Mouse (Mus musculus): ENCODE data around the gene Gm1123. TPM values are rescaled to one million over a fixed set of nuclear protein-coding genes. Genes with fewer than 3 reads are reported as not detected.

Gene Gm1123
- total and polyA plus RNA-seq, 2 experiments from 2014 or later, result 0.29 TPM; not detected in 1

GRCm38 (mm10) chr9:99009898-99010199 lies 25.7 kb downstream of the Gm1123 start:
- TF ChIP-seq CTCF (IDR thresholded peaks at IDR 0.05; ENCODE audit: low read depth), result no peak
- WGBS, result 97% methylated on average over 3 of the region's 3 CpGs

GRCm38 (mm10) chr9:99009069-99009897 lies 26.2 kb downstream of the Gm1123 start:
- H3K4me3 ChIP-seq (ENCODE audit: low read depth, low read length), result no peak overlapping the region
- H3K9me3 ChIP-seq (ENCODE audit: low read length), result no peaks in the 10 kb centered on the region
- no peak for DNase-seq
- H3K27ac ChIP-seq (ENCODE audit: low read depth, low read length), result no peak overlapping the region
- no peaks in the 10 kb centered on the region for H3K27me3 ChIP-seq (ENCODE audit: insufficient read depth, low read length)
- no peak overlapping the region for H3K9ac ChIP-seq
- TF ChIP-seq CTCF (IDR thresholded peaks at IDR 0.05; ENCODE audit: low read depth), result no peak
- no peaks in the 10 kb centered on the region for H3K4me1 ChIP-seq (ENCODE audit: insufficient read depth)
- H3K4me2 ChIP-seq (ENCODE audit: low read depth), result no peak overlapping the region
- 88% methylated on average over 12 of the region's 12 CpGs for WGBS
- no peak for ATAC-seq
- H3K36me3 ChIP-seq (ENCODE audit: insufficient read depth), result peaks cover 8% of the 10 kb centered on the region

More at GRCm38 (mm10) chr9:99009898-99010199, 25.7 kb downstream of the Gm1123 start:
- no peak for ATAC-seq
- no peaks in the 10 kb centered on the region for H3K27me3 ChIP-seq (ENCODE audit: insufficient read depth, low read length)
- no peak overlapping the region for H3K4me3 ChIP-seq (ENCODE audit: low read depth, low read length)
- no peak overlapping the region for H3K4me2 ChIP-seq (ENCODE audit: low read depth)
- no peak overlapping the region for H3K9ac ChIP-seq
- no peaks in the 10 kb centered on the region for H3K4me1 ChIP-seq (ENCODE audit: insufficient read depth)
- no peak for DNase-seq
- H3K9me3 ChIP-seq (ENCODE audit: low read length), result no peaks in the 10 kb centered on the region
- H3K27ac ChIP-seq (ENCODE audit: low read depth, low read length), result no peak overlapping the region
- peaks cover 8% of the 10 kb centered on the region for H3K36me3 ChIP-seq (ENCODE audit: insufficient read depth)

DNA sequence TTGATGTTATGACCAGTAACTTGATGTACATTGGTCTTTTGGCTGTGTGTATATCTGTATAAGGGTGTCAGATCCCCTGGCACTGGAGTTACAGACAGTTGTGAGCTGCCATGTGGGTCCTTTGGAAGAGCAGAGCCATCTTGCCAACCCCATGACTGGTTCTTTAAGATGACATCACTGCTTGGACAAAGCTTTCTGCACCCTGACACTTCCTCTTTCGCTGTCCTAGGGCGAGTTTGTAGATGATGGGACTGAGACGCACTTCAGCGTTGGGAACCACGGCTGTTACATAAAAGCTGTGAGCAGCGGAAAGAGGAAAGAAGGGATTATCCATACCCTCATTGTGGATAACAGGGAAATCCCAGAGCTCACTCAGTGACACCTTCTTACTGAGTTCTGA lies 34.2 kb downstream of the Gm1123 start:
- H3K4me2 ChIP-seq (ENCODE audit: low read depth), result no peak overlapping the region
- TF ChIP-seq CTCF (IDR thresholded peaks at IDR 0.05; ENCODE audit: low read depth), result no peak
- H3K9ac ChIP-seq, result no peak overlapping the region
- DNase-seq (no peak), ATAC-seq (no peak)
- H3K27ac ChIP-seq (ENCODE audit: low read depth, low read length), result no peak overlapping the region
- WGBS, result 85% methylated on average over 6 of the region's 6 CpGs
- H3K4me1 ChIP-seq (ENCODE audit: insufficient read depth), result no peaks in the 10 kb centered on the region
- no peak overlapping the region for H3K4me3 ChIP-seq (ENCODE audit: low read depth, low read length)
- no peaks in the 10 kb centered on the region for H3K9me3 ChIP-seq (ENCODE audit: low read length)
- no peaks in the 10 kb centered on the region for H3K27me3 ChIP-seq (ENCODE audit: insufficient read depth, low read length)
- peaks cover 34% of the 10 kb centered on the region for H3K36me3 ChIP-seq (ENCODE audit: insufficient read depth)

- H3K27me3 ChIP-seq (ENCODE audit: insufficient read depth, low read length), result no peaks in the 10 kb centered on the region
- no peak overlapping the region for H3K27ac ChIP-seq (ENCODE audit: low read depth, low read length)
- no peak overlapping the region for H3K9ac ChIP-seq
- ATAC-seq (peak; percentile 76), DNase-seq (peak; percentile 20)
- peaks cover 26% of the 10 kb centered on the region for H3K36me3 ChIP-seq (ENCODE audit: insufficient read depth)
- no peak overlapping the region for H3K4me3 ChIP-seq (ENCODE audit: low read depth, low read length)
- no peaks in the 10 kb centered on the region for H3K9me3 ChIP-seq (ENCODE audit: low read length)
- no peaks in the 10 kb centered on the region for H3K4me1 ChIP-seq (ENCODE audit: insufficient read depth)
- 61% methylated on average over 9 of the region's 9 CpGs for WGBS
- no peak for TF ChIP-seq CTCF (IDR thresholded peaks at IDR 0.05; ENCODE audit: low read depth)
- no peak overlapping the region for H3K4me2 ChIP-seq (ENCODE audit: low read depth)
These were observed 35.6 kb downstream of the Gm1123 start for GRCm38 (mm10) chr9:98999881-99000339.

DNA sequence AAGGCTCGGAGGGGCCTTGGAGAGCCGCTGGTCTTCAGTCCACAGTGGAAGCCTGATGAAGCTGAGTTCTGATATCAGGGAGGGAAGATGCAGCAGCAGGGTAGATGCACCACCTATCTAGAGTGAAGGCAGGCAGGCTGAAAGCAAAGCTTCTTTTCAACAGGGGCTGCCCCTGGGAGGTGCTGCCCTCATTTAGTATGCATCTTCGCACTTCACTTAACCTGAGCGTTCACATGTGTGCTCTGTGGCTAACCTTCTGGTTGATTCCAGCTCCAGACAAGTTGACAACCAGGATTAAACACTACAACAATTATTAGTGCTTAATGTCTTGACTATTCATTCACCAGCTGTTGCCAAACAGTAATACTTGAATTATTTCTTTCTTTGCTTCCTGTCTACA lies 41.4 kb downstream of the Gm1123 start:
- DNase-seq, result no peak
- Histone ChIP-seq H3K4me1 (ENCODE audit: insufficient read depth) (no peaks in the 10 kb centered on the region), H3K27me3 (ENCODE audit: insufficient read depth, low read length) (no peaks in the 10 kb centered on the region), H3K9me3 (ENCODE audit: low read length) (no peaks in the 10 kb centered on the region), H3K9ac (no peak overlapping the region), H3K27ac (ENCODE audit: low read depth, low read length) (no peak overlapping the region), H3K36me3 (ENCODE audit: insufficient read depth) (peaks cover 15% of the 10 kb centered on the region), H3K4me2 (ENCODE audit: low read depth) (no peak overlapping the region), H3K4me3 (ENCODE audit: low read depth, low read length) (no peak overlapping the region)
- no peak for TF ChIP-seq CTCF (IDR thresholded peaks at IDR 0.05; ENCODE audit: low read depth)
- 80% methylated on average over 4 of the region's 4 CpGs for WGBS
- no peak for ATAC-seq

DNA sequence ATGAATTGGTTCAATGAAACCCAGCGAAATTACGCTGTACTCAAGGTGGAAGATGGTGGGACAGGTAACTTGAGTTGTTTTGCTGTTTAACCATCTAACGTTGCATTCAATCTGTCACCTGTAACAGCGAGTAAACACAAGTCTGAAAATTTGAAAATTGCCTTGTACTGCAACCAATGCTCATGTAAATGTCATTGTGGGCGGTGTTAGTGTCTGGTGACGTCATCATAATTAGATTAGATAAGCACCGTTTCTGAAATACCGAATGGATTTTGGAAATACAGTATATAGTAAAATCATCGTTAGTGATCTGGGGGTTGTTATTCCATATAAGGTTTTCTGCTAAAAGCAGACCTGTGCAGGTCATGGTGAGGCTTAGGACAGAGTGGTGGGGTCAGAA lies 48.4 kb downstream of the Gm1123 start:
- Histone ChIP-seq H3K4me2 (ENCODE audit: low read depth) (peak overlapping the region; percentile 53), H3K27ac (ENCODE audit: low read depth, low read length) (no peak overlapping the region), H3K9ac (peak overlapping the region; percentile 77), H3K4me1 (ENCODE audit: insufficient read depth) (peaks cover 8% of the 10 kb centered on the region), H3K36me3 (ENCODE audit: insufficient read depth) (no peaks in the 10 kb centered on the region), H3K27me3 (ENCODE audit: insufficient read depth, low read length) (0 out of 2 replicates have a peak, but pooled peaks cover under 1% of the 10 kb centered on the region), H3K4me3 (ENCODE audit: low read depth, low read length) (peak overlapping the region; percentile 91), H3K9me3 (ENCODE audit: low read length) (no peaks in the 10 kb centered on the region)
- ATAC-seq, result no peak
- WGBS, result 41% methylated on average over 9 of the region's 9 CpGs
- no peak for TF ChIP-seq CTCF (IDR thresholded peaks at IDR 0.05; ENCODE audit: low read depth)
- DNase-seq, result no peak

- Histone ChIP-seq H3K4me1 (ENCODE audit: insufficient read depth) (peaks cover 8% of the 10 kb centered on the region), H3K36me3 (ENCODE audit: insufficient read depth) (no peaks in the 10 kb centered on the region), H3K27me3 (ENCODE audit: insufficient read depth, low read length) (0 out of 2 replicates have a peak, but pooled peaks cover 5% of the 10 kb centered on the region), H3K4me3 (ENCODE audit: low read depth, low read length) (peak overlapping the region; percentile 91), H3K27ac (ENCODE audit: low read depth, low read length) (no peak overlapping the region), H3K4me2 (ENCODE audit: low read depth) (peak overlapping the region; percentile 53), H3K9me3 (ENCODE audit: low read length) (no peaks in the 10 kb centered on the region), H3K9ac (peak overlapping the region; percentile 77)
- 2% methylated on average over 50 of the region's 50 CpGs for WGBS
- DNase-seq (peak; percentile 58), ATAC-seq (peak; percentile 66)
- no peak for TF ChIP-seq CTCF (IDR thresholded peaks at IDR 0.05; ENCODE audit: low read depth)
These were observed 48.9 kb downstream of the Gm1123 start for GRCm38 (mm10) chr9:98986476-98987096.
